Mouse (Mus musculus): ENCODE results near the gene Ptbp2. TPM values are rescaled to one million over a fixed set of nuclear protein-coding genes. Genes with fewer than 3 reads are reported as not detected.
A peak's percentile ranks its signal among the peaks of the same experiment; 100 is the strongest.

The Ptbp2 gene
- polyA plus RNA-seq (2012; rRNA removed) = 75.6 and 78.8 TPM in 2 replicates

DNA sequence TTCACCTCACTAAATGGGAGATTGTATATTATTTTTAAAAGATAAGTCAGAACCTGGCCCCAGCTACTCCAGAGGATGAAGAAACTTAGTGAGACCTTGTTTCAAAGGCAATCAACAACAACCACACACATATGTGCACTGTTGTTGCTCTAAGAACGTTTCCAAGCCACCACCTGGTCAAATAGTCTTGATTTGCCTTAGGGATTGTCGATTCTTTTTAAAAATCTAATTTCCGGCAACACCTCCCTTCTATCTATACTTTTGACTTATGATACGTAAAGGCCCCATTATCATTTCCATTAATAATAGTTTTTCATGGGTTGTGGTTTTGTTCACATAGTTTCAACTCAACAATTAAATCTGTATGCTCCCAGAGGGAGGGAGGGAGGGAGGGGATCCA is at the start of gene Ptbp2:
Ptbp2 (minus strand) TSS at position 101 of the 400 bp plus-strand sequence.
- TF ChIP-seq CTCF (IDR thresholded peaks at IDR 0.05; ENCODE audit: extremely low read depth, insufficient read depth, low read length) (no peak), POLR2A (IDR thresholded peaks at IDR 0.05; ENCODE audit: extremely low read depth, insufficient read depth, low read length) (no peak)

DNA sequence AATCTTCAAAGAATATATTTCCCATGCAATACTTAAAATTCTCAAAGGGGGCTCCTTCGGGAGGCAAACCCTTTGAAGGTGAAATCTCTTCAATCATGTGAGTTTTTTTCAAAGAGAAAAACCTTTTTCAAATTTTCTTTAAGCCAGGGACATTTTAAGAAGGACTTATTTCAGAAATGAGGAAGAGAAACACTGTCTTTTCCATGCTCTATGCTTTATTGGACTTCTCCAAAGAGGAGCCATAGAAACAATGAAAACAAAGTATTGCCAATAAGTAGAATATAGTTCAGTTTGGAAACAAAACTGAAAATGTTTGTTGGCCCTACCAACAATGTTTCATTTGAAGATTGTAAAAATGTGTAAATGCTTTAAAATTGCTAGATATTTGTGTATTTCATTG is 30.4 kb upstream of the Ptbp2 start:
- H3K4me3 ChIP-seq (ENCODE audit: insufficient read depth, low read length) = no peak overlapping the region
- TF ChIP-seq POLR2A (IDR thresholded peaks at IDR 0.05; ENCODE audit: extremely low read depth, insufficient read depth, low read length) (no peak), CTCF (IDR thresholded peaks at IDR 0.05; ENCODE audit: extremely low read depth, insufficient read depth, low read length) (no peak)
- no peaks in the 10 kb centered on the region for H3K4me1 ChIP-seq (ENCODE audit: control insufficient read depth, insufficient read depth, low read length)
- H3K27ac ChIP-seq (ENCODE audit: insufficient read depth, low read length) = no peak overlapping the region

More for the DNA sequence above, at the start of gene Ptbp2:
- 0 out of 2 replicates have a peak within 1 kb of the TSS, but pooled peaks have one; percentile 33 for H3K27ac ChIP-seq (ENCODE audit: insufficient read depth, low read length)
- peak within 1 kb of the TSS; percentile 82 for H3K4me3 ChIP-seq (ENCODE audit: insufficient read depth, low read length)
- peaks cover 5% of the 10 kb centered on the region; the same call in 1 of the 2 replicates for H3K4me1 ChIP-seq (ENCODE audit: control insufficient read depth, insufficient read depth, low read length)

GRCm38 (mm10) chr3:119806123-119806522 is 21.9 kb upstream of the Ptbp2 start:
- no peak overlapping the region for H3K27ac ChIP-seq (ENCODE audit: insufficient read depth, low read length)
- no peak overlapping the region for H3K4me3 ChIP-seq (ENCODE audit: insufficient read depth, low read length)
- no peak for TF ChIP-seq CTCF (IDR thresholded peaks at IDR 0.05; ENCODE audit: extremely low read depth, insufficient read depth, low read length)
- no peak for TF ChIP-seq POLR2A (IDR thresholded peaks at IDR 0.05; ENCODE audit: extremely low read depth, insufficient read depth, low read length)
- no peaks in the 10 kb centered on the region for H3K4me1 ChIP-seq (ENCODE audit: control insufficient read depth, insufficient read depth, low read length)

GRCm38 (mm10) chr3:119794677-119795365 is 10.6 kb upstream of the Ptbp2 start:
- no peak for TF ChIP-seq CTCF (IDR thresholded peaks at IDR 0.05; ENCODE audit: extremely low read depth, insufficient read depth, low read length)
- no peak overlapping the region for H3K4me3 ChIP-seq (ENCODE audit: insufficient read depth, low read length)
- H3K27ac ChIP-seq (ENCODE audit: insufficient read depth, low read length) = no peak overlapping the region
- H3K4me1 ChIP-seq (ENCODE audit: control insufficient read depth, insufficient read depth, low read length) = no peaks in the 10 kb centered on the region

- peak; percentile 42; the same call in 1 of the 2 replicates for TF ChIP-seq POLR2A (IDR thresholded peaks at IDR 0.05; ENCODE audit: extremely low read depth, insufficient read depth, low read length)
- no peak for TF ChIP-seq CTCF (IDR thresholded peaks at IDR 0.05; ENCODE audit: extremely low read depth, insufficient read depth, low read length)
- Histone ChIP-seq H3K27ac (ENCODE audit: insufficient read depth, low read length) (peak overlapping the region; percentile 99), H3K4me1 (ENCODE audit: control insufficient read depth, insufficient read depth, low read length) (peaks cover 5% of the 10 kb centered on the region; the same call in 1 of the 2 replicates), H3K4me3 (ENCODE audit: insufficient read depth, low read length) (peak overlapping the region; percentile 82)
These were observed 1.1 kb downstream of the Ptbp2 start for GRCm38 (mm10) chr3:119782946-119783701.

DNA sequence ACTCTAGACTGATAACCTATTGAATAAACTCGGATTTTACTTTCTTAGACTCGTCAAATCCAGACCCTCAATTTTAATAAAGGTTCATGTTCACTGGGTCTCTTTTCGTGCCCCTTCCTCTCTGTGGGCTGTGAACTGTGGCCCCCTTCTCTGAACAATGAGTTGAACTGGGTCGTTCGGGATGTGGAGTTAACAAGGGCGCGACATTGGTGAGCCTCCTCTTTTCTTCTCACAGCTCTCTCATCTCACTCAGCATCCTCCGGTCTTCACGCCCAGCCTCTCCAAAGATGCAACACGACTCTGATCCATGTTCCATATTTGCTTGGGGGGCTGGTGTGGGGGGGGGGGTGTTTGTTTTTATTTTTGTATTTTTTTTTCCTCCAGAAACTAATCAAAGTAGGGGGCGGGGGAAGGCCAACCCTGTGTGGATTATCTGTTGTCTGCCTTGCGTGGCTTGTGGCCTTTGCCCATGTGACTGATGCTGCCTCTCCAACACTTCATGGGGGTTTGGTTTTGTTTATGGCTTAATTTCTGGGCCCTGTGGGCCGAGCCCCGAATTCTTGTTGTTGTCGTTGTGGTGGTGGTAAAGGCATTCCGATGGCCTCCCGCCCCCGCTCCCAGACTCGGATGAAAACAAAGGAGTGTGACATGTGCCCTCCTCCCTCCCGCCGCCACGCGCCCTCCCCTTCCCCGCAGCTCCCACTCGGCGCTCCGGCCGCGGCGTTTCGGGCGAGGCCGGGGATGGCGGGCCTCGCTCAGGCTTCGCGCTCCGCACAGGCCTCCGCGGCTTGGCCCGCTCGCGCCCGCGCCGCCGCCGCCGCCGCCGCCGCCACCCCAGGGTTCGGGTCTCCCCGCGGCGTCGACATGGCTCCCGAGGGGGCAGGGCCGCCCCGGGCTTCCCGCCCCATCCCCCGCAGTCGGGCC is 2.0 kb downstream of the Ptbp2 start:
- peak overlapping the region; percentile 82 for H3K4me3 ChIP-seq (ENCODE audit: insufficient read depth, low read length)
- H3K27ac ChIP-seq (ENCODE audit: insufficient read depth, low read length) = 0 out of 2 replicates have a peak overlapping the region, but pooled peaks have one; percentile 99
- TF ChIP-seq POLR2A (IDR thresholded peaks at IDR 0.05; ENCODE audit: extremely low read depth, insufficient read depth, low read length) = no peak
- no peak for TF ChIP-seq CTCF (IDR thresholded peaks at IDR 0.05; ENCODE audit: extremely low read depth, insufficient read depth, low read length)
- peaks cover 5% of the 10 kb centered on the region; the same call in 1 of the 2 replicates for H3K4me1 ChIP-seq (ENCODE audit: control insufficient read depth, insufficient read depth, low read length)

GRCm38 (mm10) chr3:119780876-119781275 is 3.4 kb downstream of the Ptbp2 start:
- TF ChIP-seq POLR2A (IDR thresholded peaks at IDR 0.05; ENCODE audit: extremely low read depth, insufficient read depth, low read length) = no peak
- TF ChIP-seq CTCF (IDR thresholded peaks at IDR 0.05; ENCODE audit: extremely low read depth, insufficient read depth, low read length) = no peak
- H3K4me3 ChIP-seq (ENCODE audit: insufficient read depth, low read length) = peak overlapping the region; percentile 29; the same call in 1 of the 2 replicates
- H3K27ac ChIP-seq (ENCODE audit: insufficient read depth, low read length) = no peak overlapping the region
- peaks cover 6% of the 10 kb centered on the region; the same call in 1 of the 2 replicates for H3K4me1 ChIP-seq (ENCODE audit: control insufficient read depth, insufficient read depth, low read length)

DNA sequence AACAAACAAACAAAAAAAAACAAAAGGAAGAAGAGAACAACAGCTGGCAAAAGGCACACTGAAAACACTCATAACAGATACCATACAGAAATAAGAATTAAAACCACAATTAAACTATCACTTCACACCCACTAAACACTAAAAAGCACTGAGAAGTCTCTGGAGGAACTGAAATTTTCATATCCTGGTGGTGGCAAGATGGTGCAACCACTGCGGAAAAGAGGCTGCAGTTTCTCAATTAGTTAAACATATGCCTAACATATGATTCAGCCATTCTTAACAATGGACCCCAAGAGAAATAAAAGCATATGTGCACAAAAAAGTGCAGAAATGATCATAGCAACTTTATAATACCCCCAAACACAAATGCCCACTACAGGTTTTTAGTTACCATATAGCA is 5.0 kb downstream of the Ptbp2 start:
- no peak for TF ChIP-seq CTCF (IDR thresholded peaks at IDR 0.05; ENCODE audit: extremely low read depth, insufficient read depth, low read length)
- no peak for TF ChIP-seq POLR2A (IDR thresholded peaks at IDR 0.05; ENCODE audit: extremely low read depth, insufficient read depth, low read length)
- Histone ChIP-seq H3K4me3 (ENCODE audit: insufficient read depth, low read length) (no peak overlapping the region), H3K27ac (ENCODE audit: insufficient read depth, low read length) (no peak overlapping the region), H3K4me1 (ENCODE audit: control insufficient read depth, insufficient read depth, low read length) (peaks cover 8% of the 10 kb centered on the region; the same call in 1 of the 2 replicates)

DNA sequence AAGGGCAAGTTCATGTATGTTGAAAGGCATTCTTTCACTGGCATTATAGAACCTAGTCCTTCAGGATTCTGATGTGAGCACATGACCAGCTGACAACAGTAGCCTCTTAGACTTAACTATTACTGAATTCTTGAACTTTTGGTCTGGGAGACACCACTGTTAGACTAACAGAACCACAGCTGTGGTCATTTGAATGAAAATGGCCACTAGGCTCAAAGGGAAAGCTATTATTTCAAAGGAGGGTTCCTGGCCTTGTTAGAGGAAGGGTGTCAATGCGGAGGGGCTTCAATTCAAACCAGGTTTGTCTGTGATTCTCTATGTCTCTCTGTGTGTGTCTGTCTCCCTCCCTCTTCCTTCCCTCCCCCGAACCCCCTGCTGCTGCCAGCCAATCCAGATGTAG is 5.8 kb downstream of the Ptbp2 start:
- Histone ChIP-seq H3K27ac (ENCODE audit: insufficient read depth, low read length) (no peak overlapping the region), H3K4me1 (ENCODE audit: control insufficient read depth, insufficient read depth, low read length) (peaks cover 8% of the 10 kb centered on the region; the same call in 1 of the 2 replicates), H3K4me3 (ENCODE audit: insufficient read depth, low read length) (no peak overlapping the region)
- TF ChIP-seq POLR2A (IDR thresholded peaks at IDR 0.05; ENCODE audit: extremely low read depth, insufficient read depth, low read length) (no peak), CTCF (IDR thresholded peaks at IDR 0.05; ENCODE audit: extremely low read depth, insufficient read depth, low read length) (no peak)
